ENCODE assay signal across 10 mouse cellular contexts in genomic region chr10:117013689-117014390, GRCm38 (mm10). TPM values are rescaled to one million over a fixed set of nuclear protein-coding genes. Genes with fewer than 3 reads are reported as not detected.
DNase-seq lines count a peak whose midpoint lies in the region; ATAC-seq and TF ChIP-seq lines count a peak whose summit lies in the region.
"Had no signal": no experiment of that assay in that cellular context is flagged by ENCODE, and none has a peak within 500 bp of the region (broad histone marks: within the 10 kb centered on the region; RNA-seq: fewer than 3 reads in every experiment).

No protein-coding gene starts in this region.

- H3K4me1 ChIP-seq in forebrain, embryonic 12.5 days, result peaks cover 16% of the 10 kb centered on the region
- peaks cover 5% of the 10 kb centered on the region; the same call in 1 of the 2 replicates for H3K4me1 ChIP-seq in forebrain, embryonic 11.5 days (replicated peaks; ENCODE audit: control insufficient read depth, insufficient read depth, low read length)

- no peak overlapping the region for H3K27ac ChIP-seq in forebrain, embryonic 12.5 days
- no peak overlapping the region for H3K27ac ChIP-seq in forebrain, embryonic 11.5 days (ENCODE audit: low read depth, low read length)

- H3K27me3 ChIP-seq in forebrain, embryonic 12.5 days, result no peaks in the 10 kb centered on the region
- H3K27me3 ChIP-seq in forebrain, embryonic 11.5 days (ENCODE audit: control insufficient read depth, insufficient read depth, low read length), result no peaks in the 10 kb centered on the region
- no peaks in the 10 kb centered on the region for H3K27me3 ChIP-seq in C2C12 (ENCODE audit: control insufficient read depth, insufficient read depth, insufficient read length)

- intact Hi-C loops in left cerebral cortex, postnatal 10 days (cut with DNase I), result no loop called here

- TF ChIP-seq CTCF in C2C12 (IDR thresholded peaks at IDR 0.05; ENCODE audit: control insufficient read depth, insufficient read depth, insufficient read length), result no peak

- H3K9ac ChIP-seq in forebrain, embryonic 12.5 days, result no peak overlapping the region
- no peak overlapping the region for H3K9ac ChIP-seq in forebrain, embryonic 11.5 days (ENCODE audit: low read length)

- WGBS in forebrain, embryonic 12.5 days, result 41% methylated on average over 12 of the region's 12 CpGs
- 47% methylated on average over 12 of the region's 12 CpGs for WGBS in forebrain, embryonic 11.5 days

- H3ac ChIP-seq in C2C12 (ENCODE audit: control insufficient read depth, insufficient read length, low read depth), result peak overlapping the region; percentile 64

- H3K36me3 ChIP-seq in forebrain, embryonic 12.5 days (replicated peaks), result no peaks in the 10 kb centered on the region
- H3K36me3 ChIP-seq in forebrain, embryonic 11.5 days (ENCODE audit: control insufficient read depth, insufficient read depth, low read length), result no peaks in the 10 kb centered on the region
- H3K36me3 ChIP-seq in C2C12 (ENCODE audit: control insufficient read depth, insufficient read depth), result no peaks in the 10 kb centered on the region

- no peaks in the 10 kb centered on the region for H3K79me2 ChIP-seq in C2C12 (ENCODE audit: control insufficient read depth, insufficient read depth)

- no peaks in the 10 kb centered on the region for H3K9me3 ChIP-seq in forebrain, embryonic 12.5 days
- no peaks in the 10 kb centered on the region for H3K9me3 ChIP-seq in forebrain, embryonic 11.5 days (ENCODE audit: control insufficient read depth, low read length)

- ATAC-seq in forebrain, embryonic 12.5 days (ENCODE audit: low FRiP score), result peak; percentile 60; the same call in 1 of the 2 replicates
- ATAC-seq in forebrain, embryonic 11.5 days (replicated peaks; ENCODE audit: low FRiP score), result no peak

- H3K4me3 ChIP-seq in forebrain, embryonic 12.5 days (replicated peaks), result no peak overlapping the region
- no peak overlapping the region for H3K4me3 ChIP-seq in forebrain, embryonic 11.5 days (ENCODE audit: low read depth, low read length)
- no peak overlapping the region for H3K4me3 ChIP-seq in C2C12 (ENCODE audit: insufficient read depth, poor library complexity, severe bottlenecking)
- H3K4me3 ChIP-seq: erythroblast, embryonic 14.5 days had no signal

- H3K4me2 ChIP-seq in forebrain, embryonic 12.5 days, result no peak overlapping the region
- no peak overlapping the region for H3K4me2 ChIP-seq in forebrain, embryonic 11.5 days (ENCODE audit: low read depth, low read length, severe bottlenecking)

- H3K79me3 ChIP-seq in C2C12 (ENCODE audit: low read depth), result no peaks in the 10 kb centered on the region

- DNase-seq in forebrain, embryonic 11.5 days (ENCODE audit: low spot score), result no peak
- peak; percentile 43 to 67 for DNase-seq in frontal cortex, postnatal 36 days (ENCODE audit: low spot score in 2 of 2)
- DNase-seq in left cerebral cortex, postnatal 10 days (ENCODE audit: extremely low spot score in 1 of 2, low spot score in 2 of 2), result peak; percentile 31 to 51
- DNase-seq in retina, embryonic 14.5 days (ENCODE audit: low spot score), result peak; percentile 65
- no peak for DNase-seq in ovary, postnatal 14 days (ENCODE audit: low spot score)
- no peak for DNase-seq in thymus, adult 18-20 months

TF ChIP-seq in C2C12, 6 proteins besides CTCF, POLR2A, EP300 and RAD21:
- TF ChIP-seq MYOD1 (IDR thresholded peaks at IDR 0.05; ENCODE audit: control insufficient read depth, insufficient read length, low read depth), result peak; percentile 58
- no peak for TF ChIP-seq CEBPB (IDR thresholded peaks at IDR 0.05; ENCODE audit: low read depth)

RNA-seq across cellular contexts. Expression of gene Best3, which starts 27.7 kb away (rescaled TPM):
- polyA plus RNA-seq in forebrain, embryonic 12.5 days (2016; fragmentation: Nextera tagmentation; extraction: Ambion mirVana), result 0.09 TPM in 1 of 2 replicates, not detected in the other
- polyA plus RNA-seq in forebrain, embryonic 11.5 days (2014; fragmentation: Nextera tagmentation; extraction: Ambion mirVana), result 0.09 and 0.15 TPM in 2 replicates
- polyA plus RNA-seq in C2C12 (2012; fragmentation: generic; extraction: Trizol), result 0.09 TPM
- total RNA-seq in left cerebral cortex, postnatal 10 days (2021), result under 1 TPM; 0.28 TPM
- polyA plus RNA-seq: erythroblast, embryonic 14.5 days had no signal

RNA-seq across cellular contexts. Expression of gene Lrrc10, which starts 31.3 kb away (rescaled TPM):
- not detected in 2 replicates for polyA plus RNA-seq in forebrain, embryonic 12.5 days (2016; fragmentation: Nextera tagmentation; extraction: Ambion mirVana)
- polyA plus RNA-seq in forebrain, embryonic 11.5 days (2014; fragmentation: Nextera tagmentation; extraction: Ambion mirVana), result not detected in 2 replicates
- polyA plus RNA-seq in C2C12 (2012; fragmentation: generic; extraction: Trizol), result not detected
- total RNA-seq in left cerebral cortex, postnatal 10 days (2021), result under 1 TPM in 1 of 2 experiments, not detected in 1; 0.39 TPM
- polyA plus RNA-seq: erythroblast, embryonic 14.5 days; small intestine, adult 2 months had no signal

RNA-seq across cellular contexts. Expression of gene Gm10271, which starts 41.4 kb away (rescaled TPM):
- polyA plus RNA-seq in forebrain, embryonic 12.5 days (2016; fragmentation: Nextera tagmentation; extraction: Ambion mirVana), result not detected in 2 replicates
- polyA plus RNA-seq in forebrain, embryonic 11.5 days (2014; fragmentation: Nextera tagmentation; extraction: Ambion mirVana), result not detected in 2 replicates
- polyA plus RNA-seq in C2C12 (2012; fragmentation: generic; extraction: Trizol), result not detected
- not detected for total RNA-seq in left cerebral cortex, postnatal 10 days (2021)
- polyA plus RNA-seq: erythroblast, embryonic 14.5 days; small intestine, adult 2 months had no signal

RNA-seq across cellular contexts. Expression of gene Cct2, which starts 49.8 kb away (rescaled TPM):
- 263 and 274 TPM in 2 replicates for polyA plus RNA-seq in forebrain, embryonic 12.5 days (2016; fragmentation: Nextera tagmentation; extraction: Ambion mirVana)
- 294 and 318 TPM in 2 replicates for polyA plus RNA-seq in forebrain, embryonic 11.5 days (2014; fragmentation: Nextera tagmentation; extraction: Ambion mirVana)
- polyA plus RNA-seq in C2C12 (2012; fragmentation: generic; extraction: Trizol), result 440 TPM
- 100 to 1,000 TPM; 229 to 235 TPM for total RNA-seq in left cerebral cortex, postnatal 10 days (2021)

Comparison
In these comparisons a context has a peak if more than half of its experiments do, and no peak if none do; other contexts are left out.
1. DNase-seq: peak in frontal cortex, postnatal 36 days (2 of 2), left cerebral cortex, postnatal 10 days (2 of 2) and retina, embryonic 14.5 days (single experiment); none in forebrain, embryonic 11.5 days (single experiment), ovary, postnatal 14 days (single experiment) and thymus, adult 18-20 months (0 of 2).